Mouse (Mus musculus) ovary, postnatal 14 days (tissue): ENCODE measurements around the gene Ddc.

Experiments
- DNase-seq: peaks from one replicate; pipeline ENCODE4 v3.0.0; 2022; ENCODE audit warnings: low spot score

Ddc gene

GRCm38 (mm10) chr11:11897645-11898357, at the start of gene Ddc:
Gene Ddc (minus strand): TSS chr11:11898144.
- no peak for DNase-seq

- no peak for DNase-seq
Observed at GRCm38 (mm10) chr11:11945766-11946165, 47.8 kb upstream of the Ddc start.

- no peak for DNase-seq
Observed at GRCm38 (mm10) chr11:11944814-11945213, 46.9 kb upstream of the Ddc start.

GRCm38 (mm10) chr11:11944082-11944349, 46.1 kb upstream of the Ddc start:
- no peak for DNase-seq

GRCm38 (mm10) chr11:11943240-11944081, 45.5 kb upstream of the Ddc start:
- no peak for DNase-seq

- no peak for DNase-seq
Observed at GRCm38 (mm10) chr11:11942320-11943217, 44.6 kb upstream of the Ddc start.

- no peak for DNase-seq
Observed at GRCm38 (mm10) chr11:11940833-11941681, 43.1 kb upstream of the Ddc start.

- no peak for DNase-seq
Observed at GRCm38 (mm10) chr11:11939611-11940010, 41.7 kb upstream of the Ddc start.

- no peak for DNase-seq
Observed at GRCm38 (mm10) chr11:11938591-11938990, 40.6 kb upstream of the Ddc start.

GRCm38 (mm10) chr11:11937340-11938030, 39.5 kb upstream of the Ddc start:
- DNase-seq = no peak

GRCm38 (mm10) chr11:11934808-11935207, 36.9 kb upstream of the Ddc start:
- DNase-seq = no peak

GRCm38 (mm10) chr11:11932102-11932789, 34.3 kb upstream of the Ddc start:
- DNase-seq = no peak

GRCm38 (mm10) chr11:11931688-11932087, 33.7 kb upstream of the Ddc start:
- no peak for DNase-seq

- DNase-seq = no peak
Observed at GRCm38 (mm10) chr11:11930527-11930926, 32.6 kb upstream of the Ddc start.

GRCm38 (mm10) chr11:11929059-11929458, 31.1 kb upstream of the Ddc start:
- no peak for DNase-seq

- DNase-seq = no peak
Observed at GRCm38 (mm10) chr11:11928586-11928985, 30.6 kb upstream of the Ddc start.

GRCm38 (mm10) chr11:11923900-11924299, 26.0 kb upstream of the Ddc start:
- DNase-seq = no peak

- DNase-seq = no peak
Observed at GRCm38 (mm10) chr11:11923345-11923744, 25.4 kb upstream of the Ddc start.

- no peak for DNase-seq
Observed at GRCm38 (mm10) chr11:11922106-11922505, 24.2 kb upstream of the Ddc start.

- peak; percentile 7 for DNase-seq
Observed at GRCm38 (mm10) chr11:11907703-11908413, 9.9 kb upstream of the Ddc start.
